Mouse (Mus musculus) megakaryocyte, embryonic 14.5 days (primary cell): ENCODE data around the gene Ift27. TPM values are rescaled to one million over a fixed set of nuclear protein-coding genes. Genes with fewer than 3 reads are reported as not detected.

Experiments used
- H3K27me3 ChIP-seq: replicated peaks from 2 replicates; pipeline ENCODE3; 2012; ENCODE audit warnings: inconsistent platforms
- H3K36me3 ChIP-seq: replicated peaks from 2 replicates; pipeline ENCODE3; 2012; ENCODE audit warnings: low read length, inconsistent platforms, mixed read lengths
- H3K4me1 ChIP-seq: 2 replicates; pipeline ENCODE4 v1.6.1; 2012; ENCODE audit warnings: inconsistent platforms
- H3K4me3 ChIP-seq: replicated peaks from 2 replicates; pipeline ENCODE3; 2012; ENCODE audit warnings: moderate library complexity, mild to moderate bottlenecking, inconsistent platforms
- H3K9me3 ChIP-seq: 2 replicates; pipeline ENCODE4 v1.6.1; 2012; ENCODE audit warnings: inconsistent platforms
- FLI1 ChIP-seq: IDR thresholded peaks from 2 replicates; pipeline ENCODE4 v1.6.1; 2012; ENCODE audit warnings: low read length, inconsistent platforms, mixed read lengths
- GATA1 ChIP-seq: IDR thresholded peaks from 3 replicates; pipeline ENCODE4 v1.6.1; 2012; ENCODE audit warnings: mixed read lengths, low read length, inconsistent platforms, borderline replicate concordance
- polyA plus RNA-seq: library from polyadenylated mRNA; stranded (reverse); fragments of >175 nt; gene quantifications from 2 replicates; pipeline ENCODE4 v1.2.3, GENCODE M21; 2012; ENCODE audit warnings: low replicate concordance; ENCODE audit not compliant: insufficient read depth

Ift27 gene
- polyA plus RNA-seq, 1 experiment = 132 TPM

DNA sequence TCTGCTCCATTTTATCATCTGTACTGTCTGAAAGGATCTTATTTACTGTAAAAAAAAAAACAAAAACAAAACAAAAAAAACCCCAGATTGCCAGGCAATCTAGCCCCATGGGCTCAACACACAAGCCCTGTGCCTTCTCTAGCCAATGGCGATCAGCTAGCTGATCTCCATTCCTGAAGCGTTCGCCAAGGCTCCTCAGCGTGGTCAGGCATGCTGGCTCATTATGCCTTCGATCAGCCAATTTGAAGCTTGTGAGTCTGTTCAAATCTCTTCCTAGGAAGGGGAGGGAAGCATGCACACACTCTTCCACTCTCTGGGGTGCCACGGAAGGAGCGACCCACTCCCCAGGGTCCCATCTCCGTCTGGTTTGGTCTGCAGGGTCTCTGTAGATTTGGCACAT lies 16.6 kb downstream of the Ift27 start:
- H3K36me3 ChIP-seq = peaks cover 13% of the 10 kb centered on the region
- no peaks in the 10 kb centered on the region for H3K4me1 ChIP-seq
- H3K9me3 ChIP-seq = no peaks in the 10 kb centered on the region
- H3K4me3 ChIP-seq = no peak overlapping the region
- H3K27me3 ChIP-seq = peaks cover 31% of the 10 kb centered on the region
- TF ChIP-seq FLI1 = no peak
- no peak for TF ChIP-seq GATA1

DNA sequence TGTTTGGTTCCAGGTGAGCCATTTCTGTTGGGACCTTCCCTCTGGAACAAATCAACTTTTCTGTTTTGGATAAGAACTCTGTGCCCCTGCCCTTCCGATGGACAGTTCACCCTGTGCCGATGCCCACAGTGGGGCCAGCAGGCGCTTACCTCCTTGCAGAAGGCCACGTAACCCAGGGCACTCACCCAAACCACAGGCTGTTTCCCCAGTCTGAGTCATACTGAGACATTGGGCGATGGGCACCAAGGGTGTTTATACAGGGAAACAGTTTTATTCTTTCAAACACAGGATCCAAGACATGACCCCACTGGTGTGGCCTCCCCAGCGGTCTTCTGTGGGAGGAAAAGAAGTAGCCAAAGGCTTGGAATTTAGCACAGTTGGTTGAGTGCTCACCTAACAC lies 18.5 kb downstream of the Ift27 start:
- H3K9me3 ChIP-seq = no peaks in the 10 kb centered on the region
- H3K4me1 ChIP-seq = no peaks in the 10 kb centered on the region
- TF ChIP-seq GATA1 (no peak), FLI1 (no peak)
- H3K4me3 ChIP-seq = no peak overlapping the region
- no peaks in the 10 kb centered on the region for H3K36me3 ChIP-seq
- peaks cover 39% of the 10 kb centered on the region for H3K27me3 ChIP-seq

DNA sequence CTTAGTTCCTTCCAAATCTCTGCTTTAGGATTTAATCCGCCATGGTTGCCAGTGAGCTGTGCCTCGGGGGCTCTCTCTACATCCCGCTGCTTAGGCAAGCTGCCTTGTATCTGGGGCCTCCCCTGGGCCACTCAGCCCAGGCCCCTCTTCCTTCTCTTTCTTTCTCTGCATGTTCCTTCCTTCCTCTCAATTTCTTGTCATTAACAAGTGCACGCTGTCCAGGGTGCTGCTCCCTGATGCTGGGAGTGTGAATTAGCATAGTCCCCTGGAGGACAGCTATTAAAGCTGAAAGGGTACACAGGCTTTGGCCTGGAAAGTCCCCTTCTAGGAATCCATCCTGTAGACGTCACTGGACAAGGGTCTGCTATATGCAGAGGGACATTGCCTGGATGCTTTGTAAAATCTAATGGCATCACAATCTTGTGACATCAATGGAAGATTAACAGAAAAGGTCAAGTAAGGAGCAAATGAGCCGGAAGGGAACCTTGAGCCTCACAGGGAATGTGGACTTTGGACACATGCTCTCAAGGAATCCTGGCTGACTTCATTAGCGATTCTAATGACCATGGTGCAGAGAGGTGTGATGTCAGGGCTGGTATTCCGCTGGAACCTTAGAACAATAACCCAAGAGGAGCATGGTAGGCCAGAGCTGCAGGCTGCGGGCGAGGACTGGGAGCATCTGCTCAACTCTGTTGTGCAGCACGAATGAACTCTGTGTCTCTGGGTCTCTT lies 20.7 kb downstream of the Ift27 start:
- TF ChIP-seq GATA1 (no peak), FLI1 (no peak)
- Histone ChIP-seq H3K9me3 (no peaks in the 10 kb centered on the region), H3K4me3 (no peak overlapping the region), H3K4me1 (peaks cover 4% of the 10 kb centered on the region; the same call in 1 of the 2 replicates), H3K36me3 (no peaks in the 10 kb centered on the region), H3K27me3 (peaks cover 47% of the 10 kb centered on the region)

DNA sequence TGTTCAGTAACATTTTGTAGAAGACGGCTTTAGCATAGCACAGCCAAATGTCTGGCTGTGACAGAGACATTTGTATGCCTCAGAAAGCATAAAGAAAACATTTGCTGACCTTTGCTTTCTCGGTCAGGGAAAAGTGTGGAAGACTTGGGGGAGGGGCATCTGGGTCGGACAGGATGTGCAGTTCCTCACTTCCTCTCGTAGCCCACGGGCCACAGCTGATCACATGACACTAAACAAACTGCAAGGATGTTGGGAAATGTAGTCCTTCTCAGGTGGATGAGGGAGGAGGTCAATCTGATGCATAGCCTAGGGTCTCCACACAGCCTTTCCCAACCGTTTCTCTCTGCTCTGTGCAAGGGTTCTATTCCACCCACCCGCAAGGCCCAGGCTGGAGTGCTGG lies 25.3 kb downstream of the Ift27 start:
- H3K4me1 ChIP-seq = peaks cover 7% of the 10 kb centered on the region; the same call in 1 of the 2 replicates
- TF ChIP-seq FLI1 (no peak), GATA1 (no peak)
- no peak overlapping the region for H3K4me3 ChIP-seq
- peaks cover 52% of the 10 kb centered on the region for H3K27me3 ChIP-seq
- H3K9me3 ChIP-seq = 0 out of 2 replicates have a peak, but pooled peaks cover 2% of the 10 kb centered on the region
- H3K36me3 ChIP-seq = no peaks in the 10 kb centered on the region

DNA sequence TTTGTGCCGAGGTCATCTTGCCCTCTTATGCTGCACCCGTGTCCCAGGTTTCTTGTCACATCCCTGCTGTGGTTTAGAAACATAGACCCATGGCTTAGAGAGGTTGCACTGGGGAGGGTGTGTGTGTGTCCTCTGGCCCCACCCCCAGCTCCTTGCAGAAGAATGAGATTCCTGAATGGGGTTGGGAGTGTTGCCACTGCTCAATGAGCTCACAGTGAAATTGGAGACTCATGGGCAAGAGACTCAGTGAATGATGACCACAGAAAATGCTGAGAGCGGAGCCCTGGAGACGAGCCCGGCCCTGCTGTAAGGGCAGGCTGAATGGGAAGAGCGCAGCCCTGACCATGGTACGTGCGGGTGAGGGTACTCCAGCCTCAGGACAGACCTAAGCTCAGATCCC lies 33.7 kb downstream of the Ift27 start:
- Histone ChIP-seq H3K4me3 (no peak overlapping the region), H3K36me3 (no peaks in the 10 kb centered on the region), H3K27me3 (peaks cover 47% of the 10 kb centered on the region), H3K9me3 (0 out of 2 replicates have a peak, but pooled peaks cover 3% of the 10 kb centered on the region), H3K4me1 (no peaks in the 10 kb centered on the region)
- TF ChIP-seq FLI1 = no peak

DNA sequence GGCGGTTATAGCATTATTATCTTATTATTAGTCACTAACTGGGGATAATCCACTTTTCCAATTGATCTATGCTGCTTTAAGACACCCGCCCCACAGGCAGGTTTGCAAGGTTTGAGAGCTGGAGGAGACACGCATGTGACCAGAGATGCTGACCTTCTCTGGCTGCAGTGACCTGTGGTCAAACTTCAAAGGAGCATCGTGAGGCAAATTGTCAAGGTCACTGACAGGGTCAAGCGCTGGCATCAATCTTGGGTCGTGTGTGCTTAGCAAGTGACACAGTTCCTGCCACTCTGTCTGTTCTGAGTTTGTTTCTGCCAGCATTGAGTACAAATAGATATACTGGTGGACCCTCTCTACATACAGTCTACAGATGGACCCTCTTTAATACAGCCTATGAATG lies 39.3 kb downstream of the Ift27 start:
- Histone ChIP-seq H3K4me3 (no peak overlapping the region), H3K4me1 (no peaks in the 10 kb centered on the region), H3K27me3 (peaks cover 23% of the 10 kb centered on the region), H3K9me3 (no peaks in the 10 kb centered on the region), H3K36me3 (no peaks in the 10 kb centered on the region)
- TF ChIP-seq FLI1 = no peak
- TF ChIP-seq GATA1 = no peak

DNA sequence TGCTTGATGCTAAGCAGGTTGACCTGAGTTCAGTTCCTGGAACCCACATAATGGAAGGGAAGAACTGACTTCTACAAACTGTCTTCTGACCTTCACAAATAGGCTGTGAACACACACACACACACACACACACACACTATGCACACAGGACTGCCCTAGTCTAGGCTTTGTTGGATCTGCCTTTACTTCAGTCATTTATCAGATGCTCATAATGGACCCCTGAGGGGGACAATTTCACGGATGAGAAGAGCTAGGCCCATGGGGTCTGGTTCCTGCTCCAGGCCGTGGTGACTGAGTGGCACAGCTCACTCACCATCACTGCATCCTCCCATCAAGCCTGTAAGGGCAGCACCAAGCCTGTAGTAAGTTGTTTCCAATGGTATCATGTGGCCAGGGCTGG lies 40.5 kb downstream of the Ift27 start:
- Histone ChIP-seq H3K27me3 (peaks cover 20% of the 10 kb centered on the region), H3K36me3 (no peaks in the 10 kb centered on the region), H3K4me3 (no peak overlapping the region), H3K4me1 (no peaks in the 10 kb centered on the region), H3K9me3 (no peaks in the 10 kb centered on the region)
- TF ChIP-seq GATA1 (no peak), FLI1 (no peak)

DNA sequence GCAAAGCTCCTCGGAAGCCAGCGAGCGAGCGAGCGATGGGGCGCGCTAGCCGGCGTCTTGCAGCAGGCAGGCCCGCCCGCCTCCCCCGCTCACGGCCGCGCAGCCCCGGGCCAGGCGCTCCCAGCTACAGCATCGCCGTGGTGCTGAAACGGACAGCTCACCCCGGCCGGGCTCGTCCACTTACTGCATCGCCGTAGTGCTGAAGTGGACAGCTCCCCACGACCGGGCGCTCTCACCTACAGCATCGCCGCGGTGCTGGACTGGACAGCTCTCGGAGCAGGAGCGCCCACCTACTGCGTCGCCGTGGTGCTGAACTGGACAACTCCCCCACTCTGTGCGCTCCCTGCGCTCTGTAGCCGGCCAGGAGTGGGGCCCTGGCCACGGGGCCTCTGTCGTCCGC lies 54.2 kb downstream of the Ift27 start, which contains the start of gene Cacng2:
Gene Cacng2, minus strand, starts transcription at position 325 of the 400 bp plus-strand sequence.
- Histone ChIP-seq H3K27me3 (peaks cover 31% of the 10 kb centered on the region), H3K4me1 (peaks cover 8% of the 10 kb centered on the region; the same call in 1 of the 2 replicates), H3K36me3 (no peaks in the 10 kb centered on the region), H3K9me3 (no peaks in the 10 kb centered on the region), H3K4me3 (peak within 1 kb of the TSS; percentile 46)
- TF ChIP-seq GATA1 (no peak), FLI1 (no peak)

DNA sequence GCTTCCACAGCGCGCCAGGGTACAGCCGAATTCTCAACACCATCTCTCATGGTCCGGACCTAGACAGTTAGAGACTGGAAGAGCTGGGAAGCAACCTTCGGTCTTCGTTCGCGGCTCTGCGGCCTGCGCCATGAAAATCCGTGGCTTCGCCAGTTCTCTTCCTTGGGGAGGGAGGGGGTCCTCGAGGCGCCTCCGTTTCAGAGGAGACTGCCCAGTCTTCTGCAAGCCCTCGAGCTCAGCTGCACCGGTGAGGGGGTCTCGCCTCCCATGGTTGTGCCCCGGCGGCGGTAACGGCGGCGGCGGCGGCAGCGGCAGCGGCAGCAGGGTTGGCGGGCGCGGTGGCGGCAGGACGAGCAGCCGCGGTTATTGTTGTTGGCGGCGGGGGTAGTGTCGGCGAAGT lies 54.7 kb downstream of the Ift27 start:
- no peak for TF ChIP-seq GATA1
- no peak for TF ChIP-seq FLI1
- Histone ChIP-seq H3K4me3 (no peak overlapping the region), H3K9me3 (no peaks in the 10 kb centered on the region), H3K4me1 (peaks cover 8% of the 10 kb centered on the region; the same call in 1 of the 2 replicates), H3K36me3 (no peaks in the 10 kb centered on the region), H3K27me3 (peaks cover 28% of the 10 kb centered on the region)

DNA sequence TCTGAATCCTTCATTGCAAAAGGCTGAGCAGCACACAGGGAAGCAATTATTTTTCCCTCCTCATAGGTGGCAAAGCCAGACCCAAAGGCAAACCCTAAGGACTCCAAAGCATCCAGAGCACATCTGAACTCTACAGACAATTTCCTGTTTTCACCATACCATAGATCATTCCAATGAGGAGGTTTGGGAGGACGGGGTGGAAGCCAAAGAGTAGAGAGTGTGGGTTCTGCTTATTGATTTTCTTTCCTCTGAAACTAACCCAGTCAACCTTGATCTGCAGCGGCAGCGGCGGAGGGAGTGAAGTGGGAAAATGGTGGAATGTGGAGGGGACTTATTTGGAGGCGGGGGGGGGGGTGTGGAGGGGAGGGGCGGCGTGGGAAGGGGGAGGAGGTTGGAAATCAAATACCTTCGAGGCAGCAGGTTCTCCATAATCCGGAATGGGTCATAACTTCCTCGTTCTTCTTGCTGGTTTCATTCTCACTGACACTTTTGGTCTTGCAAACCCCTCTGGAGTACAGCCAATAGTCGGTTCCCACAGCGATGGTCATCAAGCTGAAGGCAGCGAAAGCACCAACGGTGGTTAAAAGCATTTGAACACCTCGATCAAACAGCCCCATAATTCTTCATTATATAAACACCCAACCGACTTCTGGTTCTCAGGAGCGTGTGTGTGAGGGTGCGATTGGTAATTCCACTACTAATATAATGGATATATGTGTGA lies 55.5 kb downstream of the Ift27 start:
- TF ChIP-seq FLI1 (no peak), GATA1 (no peak)
- H3K27me3 ChIP-seq = peaks cover 24% of the 10 kb centered on the region
- H3K36me3 ChIP-seq = no peaks in the 10 kb centered on the region
- no peaks in the 10 kb centered on the region for H3K9me3 ChIP-seq
- no peak overlapping the region for H3K4me3 ChIP-seq
- peaks cover 8% of the 10 kb centered on the region; the same call in 1 of the 2 replicates for H3K4me1 ChIP-seq

DNA sequence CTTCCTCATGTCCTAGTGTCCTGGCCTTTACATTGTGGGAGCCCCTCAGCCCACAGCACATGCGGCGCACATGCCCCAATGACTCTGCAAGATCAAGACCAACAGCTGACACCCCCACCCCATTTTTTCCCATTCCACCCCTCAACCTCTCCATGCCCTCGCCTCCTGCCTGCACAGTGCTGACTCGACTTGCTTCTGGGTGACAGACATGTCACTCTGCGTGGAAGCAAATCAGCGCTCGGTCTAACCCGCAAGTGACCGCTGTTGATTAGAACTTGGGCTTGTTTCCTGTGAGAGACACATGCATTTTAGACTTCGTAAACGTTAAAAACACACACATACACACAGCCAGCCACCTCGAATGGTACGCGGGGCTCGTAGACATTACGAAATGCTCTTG lies 56.2 kb downstream of the Ift27 start:
- Histone ChIP-seq H3K9me3 (no peaks in the 10 kb centered on the region), H3K36me3 (no peaks in the 10 kb centered on the region), H3K4me1 (peaks cover 8% of the 10 kb centered on the region; the same call in 1 of the 2 replicates), H3K4me3 (no peak overlapping the region), H3K27me3 (peaks cover 24% of the 10 kb centered on the region)
- TF ChIP-seq GATA1 = no peak
- no peak for TF ChIP-seq FLI1
